Mouse (Mus musculus): ENCODE measurements around the gene Guca1b.
A peak's percentile ranks its signal among the peaks of the same experiment; 100 is the strongest.
"Not testable (repeated sequence)": the region's sequence is repeated elsewhere in the genome, so short reads cannot be mapped to it uniquely, and the experiment has no call there.

Gene Guca1b

GRCm38 (mm10) chr17:47409897-47410861 lies 25.0 kb downstream of the Guca1b start:
- DNase-seq (ENCODE audit: low spot score in 2 of 2): peak in 1 of 2 experiments; percentile 5

DNA sequence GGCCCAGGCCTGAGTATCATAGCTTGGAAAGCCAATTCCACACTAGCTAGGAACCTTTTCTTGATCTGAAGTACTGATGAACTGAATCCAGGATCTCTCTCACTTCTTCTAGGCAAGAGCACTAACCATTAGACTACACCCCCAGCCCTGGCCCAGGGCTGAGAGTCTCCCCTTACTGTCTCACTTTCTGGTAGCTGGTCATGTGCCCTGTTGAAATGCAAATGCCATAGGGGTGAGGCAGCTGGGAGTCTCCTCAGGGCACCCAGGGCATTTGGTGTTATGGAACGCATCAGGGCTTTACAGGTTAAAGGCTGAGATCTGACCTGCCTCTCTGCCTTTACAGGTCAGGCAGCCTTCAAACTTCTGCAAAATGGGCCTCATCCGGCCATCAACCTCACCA lies 35.0 kb downstream of the Guca1b start:
- DNase-seq (ENCODE audit: low spot score in 2 of 2): no peak

DNA sequence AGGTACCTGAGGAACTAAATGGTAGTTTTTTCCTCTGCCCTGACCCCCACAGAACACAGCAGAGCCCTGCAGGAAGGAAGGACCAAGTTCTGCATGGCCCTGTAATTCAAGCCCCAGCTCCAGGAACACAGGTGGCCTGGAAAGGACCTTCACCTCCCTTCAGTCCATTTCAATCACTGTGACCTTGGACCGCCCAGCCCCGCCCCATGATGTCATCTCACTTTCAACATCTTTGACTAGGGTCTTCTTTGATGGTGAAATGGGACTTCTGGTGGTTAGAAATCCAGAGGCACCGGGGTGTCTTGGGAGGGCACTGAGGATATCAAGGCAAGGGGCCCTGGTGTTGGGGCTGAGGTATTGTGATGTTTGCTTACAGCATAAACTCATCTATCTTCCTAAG lies 36.4 kb downstream of the Guca1b start:
- DNase-seq (ENCODE audit: low spot score in 2 of 2): no peak

- DNase-seq (ENCODE audit: low spot score in 2 of 2): not testable (repeated sequence)
Observed at GRCm38 (mm10) chr17:47422616-47423015, 37.4 kb downstream of the Guca1b start.

DNA sequence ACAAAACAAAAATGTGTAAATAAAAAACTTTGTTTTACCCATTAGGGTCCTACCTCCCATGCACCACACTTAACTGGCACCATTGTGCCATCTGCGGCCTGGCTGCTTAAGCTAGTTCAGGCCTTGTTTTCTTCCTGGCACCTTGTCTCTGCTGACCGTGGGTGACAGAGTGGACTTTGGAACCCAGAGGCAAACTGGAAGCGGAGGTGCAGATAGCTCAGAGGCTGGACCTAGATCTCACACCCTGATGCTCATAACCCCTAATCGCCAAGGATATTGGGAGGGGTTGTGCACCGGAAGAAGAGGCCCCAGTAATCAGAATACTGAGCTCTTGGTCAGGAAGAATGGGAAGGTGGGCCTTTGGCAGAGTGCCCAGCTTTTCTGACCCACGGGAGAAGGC lies 39.0 kb downstream of the Guca1b start:
- DNase-seq (ENCODE audit: low spot score in 2 of 2): no peak

GRCm38 (mm10) chr17:47427316-47427715 lies 42.1 kb downstream of the Guca1b start:
- DNase-seq (ENCODE audit: low spot score in 2 of 2): no peak

DNA sequence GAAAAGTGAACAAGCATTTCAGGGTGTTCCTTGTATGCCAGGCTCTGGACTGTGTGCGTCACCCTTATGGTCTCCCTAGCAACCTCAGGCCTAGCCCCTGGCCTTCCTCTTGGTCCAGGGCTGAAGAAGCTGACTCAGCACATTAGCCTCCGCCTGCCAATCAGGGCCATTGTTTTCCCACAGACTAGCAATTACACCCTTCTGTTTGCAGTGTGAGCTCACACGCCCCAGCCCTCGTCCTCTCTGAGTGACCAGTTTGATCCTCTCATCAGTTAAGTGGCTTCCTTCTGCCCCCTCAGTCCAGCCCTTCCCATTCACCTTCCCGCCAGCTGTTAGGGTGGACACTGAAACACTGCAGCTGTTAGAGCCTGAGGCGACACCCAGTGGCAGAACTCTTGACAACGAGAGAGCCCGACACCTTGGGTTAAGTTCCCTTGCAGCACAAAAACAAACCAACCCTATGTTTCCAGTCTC lies 43.7 kb downstream of the Guca1b start:
- no peak for DNase-seq (ENCODE audit: low spot score in 2 of 2)

DNA sequence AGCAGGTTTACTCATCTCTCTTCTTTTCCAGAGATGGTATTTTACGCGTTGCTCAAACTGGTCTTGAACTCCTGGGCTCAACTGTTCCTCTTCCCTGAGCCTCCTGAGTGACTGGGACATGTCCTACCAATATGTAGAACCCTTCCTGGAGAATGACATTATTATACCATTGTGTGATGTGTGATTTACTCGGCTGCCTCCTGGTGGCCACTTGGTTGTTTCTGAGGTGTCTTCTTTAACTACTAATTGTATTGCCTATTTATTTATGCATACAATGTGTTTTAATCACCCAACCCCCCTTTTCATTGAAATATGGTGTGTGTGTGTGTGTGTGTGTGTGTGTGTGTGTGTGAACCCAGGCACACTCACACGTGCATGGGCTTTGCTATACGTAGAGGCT lies 45.6 kb downstream of the Guca1b start:
- DNase-seq (ENCODE audit: low spot score in 2 of 2): no peak

DNA sequence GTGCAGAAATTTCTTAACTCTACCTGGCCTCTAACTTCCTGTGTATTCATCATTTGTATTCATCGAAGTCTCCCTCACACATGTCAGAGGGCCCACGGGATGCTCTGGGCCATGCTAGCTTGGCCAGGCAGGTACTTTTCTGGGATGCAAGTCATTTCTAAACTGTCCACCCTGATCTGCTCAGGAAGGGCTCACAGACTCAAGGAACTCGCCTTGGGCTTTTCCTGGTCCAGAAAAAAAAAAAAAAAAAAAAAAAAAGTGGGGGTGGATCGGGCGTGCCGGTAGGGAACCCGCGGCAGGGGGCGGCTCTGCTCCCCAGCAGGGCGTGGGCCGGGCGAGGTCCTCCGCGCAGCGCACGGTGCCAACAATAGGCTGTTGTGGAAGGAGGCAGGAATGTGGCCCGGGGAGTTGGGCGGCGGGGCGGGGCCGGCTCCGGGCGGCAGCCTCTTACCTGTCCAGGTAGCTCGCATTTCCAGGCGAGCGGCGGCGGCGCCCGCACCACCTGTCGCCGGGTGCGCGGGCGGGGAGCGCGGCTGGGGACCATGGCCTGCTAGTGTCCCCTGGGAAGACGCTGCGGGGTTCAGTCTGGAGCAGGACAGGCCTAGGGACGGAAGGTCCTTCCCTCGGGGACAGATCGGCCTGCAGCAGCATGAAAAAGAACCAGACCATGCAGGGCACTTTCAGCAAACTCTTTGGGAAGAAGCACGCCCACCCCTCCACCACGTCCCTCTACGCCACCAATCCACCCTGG lies 51.1 kb downstream of the Guca1b start, which contains the start of gene AI661453:
AI661453 (plus strand) TSS at position 460 of the 751 bp plus-strand sequence.
- no peak for DNase-seq (ENCODE audit: low spot score in 2 of 2)

GRCm38 (mm10) chr17:47436907-47437547 lies 51.8 kb downstream of the Guca1b start, which contains the start of gene 1700001C19Rik:
Gene 1700001C19Rik, minus strand, starts transcription at chr17:47437376.
- no peak for DNase-seq (ENCODE audit: low spot score in 2 of 2)

DNA sequence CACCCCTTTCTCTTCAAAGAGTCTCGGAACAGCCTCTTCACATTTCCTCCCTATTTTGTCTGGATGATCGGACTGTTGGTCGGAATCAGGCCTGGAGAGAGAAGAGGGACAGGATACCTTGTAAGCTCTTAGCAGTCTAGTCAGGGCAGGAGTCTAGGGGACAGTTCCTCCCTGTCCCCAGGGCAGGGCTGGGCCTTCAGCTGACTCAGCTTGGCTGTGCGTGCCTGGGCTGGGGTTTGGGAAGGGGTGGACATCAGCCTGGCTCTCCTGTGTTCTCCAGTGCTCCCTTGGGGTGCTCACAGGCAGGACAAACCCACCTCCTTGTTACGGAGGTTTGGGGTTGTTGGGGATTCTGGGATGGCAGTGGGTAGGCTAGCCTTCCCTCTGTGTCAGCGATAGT lies 53.4 kb downstream of the Guca1b start:
- DNase-seq (ENCODE audit: low spot score in 2 of 2): no peak

GRCm38 (mm10) chr17:47439396-47440028 lies 54.3 kb downstream of the Guca1b start:
- DNase-seq (ENCODE audit: low spot score in 2 of 2): no peak

DNA sequence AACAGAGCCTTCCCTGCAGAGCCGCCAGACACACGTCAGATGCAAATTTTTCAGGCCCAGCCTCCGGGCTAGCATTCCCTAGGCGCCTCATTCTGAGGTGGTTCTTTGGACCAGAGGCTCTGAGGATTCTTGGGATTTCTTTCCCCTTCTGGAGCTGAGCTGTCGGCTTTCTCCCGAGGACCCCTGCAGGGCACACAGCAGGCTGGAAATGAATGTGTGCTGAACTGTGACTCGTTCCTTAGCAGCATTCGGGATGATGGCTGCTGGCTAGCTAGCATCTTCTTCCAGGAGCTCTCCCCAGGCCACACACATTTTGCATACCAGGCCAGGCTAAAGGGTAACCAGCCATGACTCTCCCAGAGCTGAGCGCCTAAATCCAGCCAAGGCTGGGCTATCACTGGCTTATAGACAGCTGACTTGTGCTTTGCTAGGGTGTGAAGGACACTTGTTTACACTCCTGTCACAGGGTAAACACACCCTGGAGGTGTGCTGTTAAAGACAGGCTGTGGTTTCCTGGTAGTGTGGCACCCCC lies 55.2 kb downstream of the Guca1b start:
- DNase-seq (ENCODE audit: low spot score in 2 of 2): no peak

DNA sequence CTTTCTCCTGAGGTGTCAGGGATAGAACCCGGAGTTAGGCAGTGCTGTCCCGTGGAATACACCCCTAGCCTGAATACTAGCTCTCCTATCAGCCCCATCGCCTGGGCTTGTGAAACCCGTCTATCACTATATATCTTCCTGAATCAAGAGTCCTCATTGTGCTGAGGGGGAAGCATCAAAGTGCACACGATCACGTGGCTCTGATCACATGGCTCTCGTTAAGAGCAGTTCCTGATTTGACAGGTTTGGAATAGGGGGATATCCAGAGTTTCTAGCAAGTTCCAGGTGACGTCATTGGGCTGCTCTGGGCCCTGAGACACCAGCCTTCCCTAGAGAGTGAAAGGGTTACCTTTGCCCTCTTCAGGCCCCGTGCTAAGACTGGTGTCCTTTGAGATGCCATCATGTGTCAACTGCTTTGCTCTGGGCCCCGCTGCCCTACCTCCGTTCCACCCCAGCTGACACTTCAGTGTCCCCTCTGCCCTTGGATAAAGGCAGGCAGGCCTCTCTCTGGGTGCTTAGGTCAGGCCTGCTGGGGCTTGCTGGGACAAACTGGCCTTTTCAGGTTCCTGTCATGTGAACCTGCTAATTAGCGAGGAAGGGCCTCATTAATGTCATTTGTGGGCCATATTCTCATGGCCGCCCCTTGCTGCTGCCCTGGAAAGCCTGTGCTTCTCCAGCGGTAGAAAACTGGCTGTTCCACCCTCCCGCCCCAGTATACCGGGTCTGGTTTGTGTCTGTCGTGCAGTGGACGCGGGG lies 56.3 kb downstream of the Guca1b start:
- DNase-seq (ENCODE audit: low spot score in 2 of 2): no peak

DNA sequence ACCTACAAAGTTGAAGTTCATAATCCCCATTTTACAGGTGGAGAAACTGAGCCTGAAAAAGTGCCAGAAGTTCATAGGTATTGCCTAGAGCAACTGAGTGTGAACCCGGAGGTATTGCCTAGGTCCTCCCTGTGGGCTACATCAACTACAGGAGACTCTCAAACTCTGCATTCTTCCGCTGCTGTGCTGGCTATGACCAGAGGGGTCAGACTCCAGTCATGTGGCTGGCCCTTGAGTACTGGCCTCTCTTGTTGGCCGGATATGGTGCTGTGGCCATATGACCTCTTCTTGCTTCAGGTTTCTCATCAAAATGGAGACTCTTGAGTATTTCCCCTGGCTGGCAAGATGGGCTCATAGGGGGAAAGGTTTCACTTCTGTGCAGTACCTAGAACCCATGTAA lies 57.1 kb downstream of the Guca1b start:
- DNase-seq (ENCODE audit: low spot score in 2 of 2): no peak
